Mouse (Mus musculus) neural tube, embryonic 14.5 days (tissue): ENCODE results near the gene Ublcp1. TPM values are rescaled to one million over a fixed set of nuclear protein-coding genes. Genes with fewer than 3 reads are reported as not detected.
"Not testable (repeated sequence)": the region's sequence is repeated elsewhere in the genome, so short reads cannot be mapped to it uniquely, and the experiment has no call there.

ENCODE experiments used
- ATAC-seq: fragments of 200-750 bp; cut with Nextera tagmentation; 2 replicates; pipeline ENCODE4 v1.8.0; 2017; ENCODE audit warnings: low read depth, mild to moderate bottlenecking, moderate TSS enrichment, moderate library complexity
- H3K27ac ChIP-seq: fragments of 300-500 bp; sonication (generic); 2 replicates; pipeline ENCODE4 v1.5.1; 2014; ENCODE audit warnings: low read depth, mild to moderate bottlenecking, control low read depth, low read length, moderate library complexity, mixed read lengths
- H3K27me3 ChIP-seq: fragments of 300-500 bp; sonication (generic); 2 replicates; pipeline ENCODE4 v1.6.1; 2014; ENCODE audit warnings: low read length; ENCODE audit not compliant: control insufficient read depth, insufficient read depth
- H3K36me3 ChIP-seq: fragments of 300-500 bp; sonication (generic); 2 replicates; pipeline ENCODE4 v1.6.1; 2014; ENCODE audit warnings: low read length, mixed read lengths; ENCODE audit not compliant: control insufficient read depth, insufficient read depth
- H3K4me1 ChIP-seq: fragments of 300-500 bp; sonication (generic); 2 replicates; pipeline ENCODE4 v1.6.1; 2014; ENCODE audit warnings: low read length; ENCODE audit not compliant: control insufficient read depth, insufficient read depth
- H3K4me2 ChIP-seq: fragments of 300-500 bp; sonication (generic); 2 replicates; pipeline ENCODE4 v1.6.1; 2014; ENCODE audit warnings: mild to moderate bottlenecking, low read depth, low read length, control low read depth
- H3K4me3 ChIP-seq: fragments of 300-500 bp; sonication (generic); 2 replicates; pipeline ENCODE4 v1.5.1; 2014; ENCODE audit warnings: low read depth, low read length, control low read depth, mixed read lengths
- H3K9ac ChIP-seq: fragments of 300-500 bp; sonication (generic); replicated peaks from 2 replicates; pipeline ENCODE4 v1.6.1; 2014; ENCODE audit warnings: low read depth, mild to moderate bottlenecking, control low read depth, low read length, mixed read lengths
- H3K9me3 ChIP-seq: fragments of 300-500 bp; sonication (generic); 2 replicates; pipeline ENCODE4 v1.6.1; 2016; ENCODE audit warnings: low read length; ENCODE audit not compliant: control insufficient read depth
- WGBS: fragments of 180-500 bp; shearing (Covaris S2); extraction: QIAGEN DNeasy Blood & Tissue Kit; methylation state at CpG from one replicate; pipeline ENCODE4 v1.1.7; 2014; 5-methylcytosine and 5-hydroxymethylcytosine counted together
- polyA plus RNA-seq: library from polyadenylated mRNA; unstranded; fragments of >200 nt; fragmentation: Nextera tagmentation; extraction: Ambion mirVana; gene quantifications from 2 replicates; pipeline ENCODE4 v1.2.1, GENCODE M21; 2014

Gene Ublcp1
- polyA plus RNA-seq, 1 experiment from 2014 or later = 66.2 TPM

- Histone ChIP-seq H3K4me3 (peak overlapping the region; percentile 96), H3K4me2 (peak overlapping the region; percentile 97), H3K27me3 (no peaks in the 10 kb centered on the region), H3K9me3 (no peaks in the 10 kb centered on the region), H3K4me1 (peaks cover 14% of the 10 kb centered on the region), H3K36me3 (no peaks in the 10 kb centered on the region), H3K27ac (peak overlapping the region; percentile 81), H3K9ac (peak overlapping the region; percentile 87)
- no peak for ATAC-seq
- WGBS = 27% methylated on average over 4 of the region's 4 CpGs
Observed at GRCm38 (mm10) chr11:44471337-44471995, 1.2 kb upstream of the Ublcp1 start.

- 2% methylated on average over 59 of the region's 59 CpGs for WGBS
Observed at GRCm38 (mm10) chr11:44469646-44470431, 459 bp downstream of the Ublcp1 start.

GRCm38 (mm10) chr11:44468306-44468790 is 1.9 kb downstream of the Ublcp1 start:
- WGBS = 91% methylated on average over 10 of the region's 10 CpGs
- peaks cover 5% of the 10 kb centered on the region; the same call in 1 of the 2 replicates for H3K36me3 ChIP-seq
- no peak for ATAC-seq
- peaks cover 14% of the 10 kb centered on the region for H3K4me1 ChIP-seq
- no peaks in the 10 kb centered on the region for H3K9me3 ChIP-seq
- no peak overlapping the region for H3K27ac ChIP-seq
- no peaks in the 10 kb centered on the region for H3K27me3 ChIP-seq
- no peak overlapping the region for H3K9ac ChIP-seq
- no peak overlapping the region for H3K4me3 ChIP-seq
- H3K4me2 ChIP-seq = no peak overlapping the region

More at GRCm38 (mm10) chr11:44469646-44470431, 459 bp downstream of the Ublcp1 start:
- H3K27ac ChIP-seq = peak overlapping the region; percentile 81
- peak overlapping the region; percentile 96 for H3K4me3 ChIP-seq
- no peaks in the 10 kb centered on the region for H3K27me3 ChIP-seq
- ATAC-seq = peak; percentile 74
- H3K9me3 ChIP-seq = no peaks in the 10 kb centered on the region
- H3K9ac ChIP-seq = peak overlapping the region; percentile 87
- no peaks in the 10 kb centered on the region for H3K36me3 ChIP-seq
- H3K4me2 ChIP-seq = peak overlapping the region; percentile 97
- peaks cover 14% of the 10 kb centered on the region for H3K4me1 ChIP-seq

GRCm38 (mm10) chr11:44466949-44467442 is 3.3 kb downstream of the Ublcp1 start:
- 83% methylated on average over 6 of the region's 6 CpGs for WGBS
- peaks cover 14% of the 10 kb centered on the region for H3K4me1 ChIP-seq
- H3K4me2 ChIP-seq = no peak overlapping the region
- no peak overlapping the region for H3K27ac ChIP-seq
- H3K4me3 ChIP-seq = no peak overlapping the region
- H3K9ac ChIP-seq = no peak overlapping the region
- peaks cover 7% of the 10 kb centered on the region; the same call in 1 of the 2 replicates for H3K36me3 ChIP-seq
- H3K9me3 ChIP-seq = no peaks in the 10 kb centered on the region
- H3K27me3 ChIP-seq = no peaks in the 10 kb centered on the region
- ATAC-seq = no peak

GRCm38 (mm10) chr11:44461493-44461892 is 8.8 kb downstream of the Ublcp1 start:
- ATAC-seq = no peak
- Histone ChIP-seq H3K36me3 (peaks cover 30% of the 10 kb centered on the region), H3K4me1 (no peaks in the 10 kb centered on the region), H3K9me3 (no peaks in the 10 kb centered on the region), H3K27me3 (no peaks in the 10 kb centered on the region), H3K4me2 (no peak overlapping the region), H3K9ac (no peak overlapping the region), H3K4me3 (no peak overlapping the region), H3K27ac (no peak overlapping the region)
- 84% methylated on average over 6 of the region's 6 CpGs for WGBS

- Histone ChIP-seq H3K9me3 (no peaks in the 10 kb centered on the region), H3K36me3 (peaks cover 29% of the 10 kb centered on the region), H3K27ac (no peak overlapping the region), H3K9ac (no peak overlapping the region), H3K4me3 (no peak overlapping the region), H3K27me3 (no peaks in the 10 kb centered on the region), H3K4me1 (no peaks in the 10 kb centered on the region), H3K4me2 (no peak overlapping the region)
- 59% methylated on average over 2 of the region's 2 CpGs for WGBS
- ATAC-seq = peak; percentile 66; the same call in 1 of the 2 replicates
Observed at GRCm38 (mm10) chr11:44453423-44453822, 16.9 kb downstream of the Ublcp1 start.

GRCm38 (mm10) chr11:44452016-44452415 is 18.3 kb downstream of the Ublcp1 start:
- 91% methylated on average over 5 of the region's 5 CpGs for WGBS
- peaks cover 21% of the 10 kb centered on the region for H3K36me3 ChIP-seq

GRCm38 (mm10) chr11:44451046-44451445 is 19.3 kb downstream of the Ublcp1 start:
- no peaks in the 10 kb centered on the region for H3K9me3 ChIP-seq
- H3K27me3 ChIP-seq = no peaks in the 10 kb centered on the region
- H3K9ac ChIP-seq = no peak overlapping the region
- no peaks in the 10 kb centered on the region for H3K4me1 ChIP-seq
- no peak overlapping the region for H3K4me2 ChIP-seq
- no peak overlapping the region for H3K4me3 ChIP-seq
- no peak for ATAC-seq
- no peak overlapping the region for H3K27ac ChIP-seq
- peaks cover 12% of the 10 kb centered on the region for H3K36me3 ChIP-seq

More at GRCm38 (mm10) chr11:44452016-44452415, 18.3 kb downstream of the Ublcp1 start:
- not testable (repeated sequence) for ATAC-seq, H3K27me3 ChIP-seq, H3K9ac ChIP-seq, H3K9me3 ChIP-seq, H3K4me1 ChIP-seq, H3K27ac ChIP-seq, H3K4me3 ChIP-seq, H3K4me2 ChIP-seq

- Histone ChIP-seq H3K9me3 (no peaks in the 10 kb centered on the region), H3K36me3 (no peaks in the 10 kb centered on the region), H3K4me2 (no peak overlapping the region), H3K27ac (no peak overlapping the region), H3K4me1 (no peaks in the 10 kb centered on the region), H3K27me3 (no peaks in the 10 kb centered on the region), H3K4me3 (no peak overlapping the region), H3K9ac (no peak overlapping the region)
- 95% methylated on average over 6 of the region's 6 CpGs for WGBS
- ATAC-seq = no peak
Observed at GRCm38 (mm10) chr11:44437786-44438185, 32.5 kb downstream of the Ublcp1 start.
